Mouse (Mus musculus) olfactory bulb, adult 2 months (tissue): ENCODE results near the gene Cfl2.

Experiments
- CTCF ChIP-seq: fragments of 200-500 bp; IDR thresholded peaks from 2 replicates; pipeline ENCODE4 v1.5.1; 2012; ENCODE audit warnings: low read depth, mild to moderate bottlenecking, low read length, moderate library complexity; ENCODE audit not compliant: insufficient read depth
- POLR2A ChIP-seq: fragments of 200-500 bp; IDR thresholded peaks from 2 replicates; pipeline ENCODE4 v1.6.1; 2012; ENCODE audit warnings: mild to moderate bottlenecking, low read depth, low read length, moderate library complexity; ENCODE audit not compliant: insufficient read depth

GRCm38 (mm10) chr12:54820684-54821161, 42.0 kb downstream of the Cfl2 start:
- no peak for TF ChIP-seq CTCF
- TF ChIP-seq POLR2A: no peak
